Comparison of ENCODE assay signal across 14 mouse cellular contexts in genomic region chr8:118376791-118377190, GRCm38 (mm10).
A peak's percentile ranks its signal among the peaks of the same experiment; 100 is the strongest.
DNase-seq lines count a peak whose midpoint lies in the region; ATAC-seq and TF ChIP-seq lines count a peak whose summit lies in the region.
"Had no signal": no experiment of that assay in that cellular context is flagged by ENCODE, and none has a peak within 500 bp of the region (broad histone marks: within the 10 kb centered on the region; RNA-seq: fewer than 3 reads in every experiment).

No protein-coding gene starts in this region.

- peak; percentile 51 for DNase-seq in forebrain, postnatal 0 days
- no peak for DNase-seq in forebrain, embryonic 11.5 days (ENCODE audit: low spot score)
- DNase-seq in lung, postnatal 36 days: peak; percentile 8
- DNase-seq in lung, postnatal 10 days: no peak
- DNase-seq in gastrocnemius, postnatal 14 days: peak; percentile 43
- DNase-seq in heart, postnatal 4 days: peak; percentile 45
- DNase-seq in urinary bladder, postnatal 14 days (ENCODE audit: low spot score): no peak
- no peak for DNase-seq in kidney, postnatal 10 days
- DNase-seq: adrenal gland, postnatal 14 days; cerebellum, adult 9-11 months; layer of hippocampus, postnatal 36 days; thymus, adult 18-20 months had no signal

- intact Hi-C loops in gastrocnemius, postnatal 14 days (cut with DNase I; ENCODE audit: low total_unique reads): no loop called here

- H3K9me3 ChIP-seq in forebrain, postnatal 0 days (ENCODE audit: low read length): no peaks in the 10 kb centered on the region
- H3K9me3 ChIP-seq in forebrain, embryonic 11.5 days (ENCODE audit: control insufficient read depth, low read length): no peaks in the 10 kb centered on the region
- H3K9me3 ChIP-seq: embryonic facial prominence, embryonic 13.5 days; lung, embryonic 15.5 days had no signal

- WGBS in forebrain, postnatal 0 days: 30% methylated on average over 3 of the region's 3 CpGs
- WGBS in forebrain, embryonic 11.5 days: 74% methylated on average over 3 of the region's 3 CpGs

- no peak overlapping the region for H3K4me2 ChIP-seq in forebrain, postnatal 0 days (ENCODE audit: low read depth)
- H3K4me2 ChIP-seq in forebrain, embryonic 11.5 days (ENCODE audit: low read depth, low read length, severe bottlenecking): no peak overlapping the region
- H3K4me2 ChIP-seq: embryonic facial prominence, embryonic 13.5 days; lung, embryonic 15.5 days had no signal

- H3K4me1 ChIP-seq in forebrain, postnatal 0 days (ENCODE audit: insufficient read depth): 0 out of 2 replicates have a peak, but pooled peaks cover 6% of the 10 kb centered on the region
- 0 out of 2 replicates have a peak, but pooled peaks cover 1% of the 10 kb centered on the region for H3K4me1 ChIP-seq in forebrain, embryonic 11.5 days (replicated peaks; ENCODE audit: control insufficient read depth, insufficient read depth, low read length)

- peak; percentile 53 for ATAC-seq in forebrain, postnatal 0 days
- no peak for ATAC-seq in forebrain, embryonic 11.5 days (replicated peaks; ENCODE audit: low FRiP score)

- H3K4me3 ChIP-seq in forebrain, postnatal 0 days (ENCODE audit: low read depth, low read length): no peak overlapping the region
- no peak overlapping the region for H3K4me3 ChIP-seq in forebrain, embryonic 11.5 days (ENCODE audit: low read depth, low read length)
- H3K4me3 ChIP-seq: embryonic facial prominence, embryonic 13.5 days; lung, embryonic 15.5 days had no signal

- H3K27ac ChIP-seq in forebrain, postnatal 0 days (ENCODE audit: low read depth, low read length): no peak overlapping the region; the same call in 1 of the 2 replicates
- no peak overlapping the region for H3K27ac ChIP-seq in forebrain, embryonic 11.5 days (ENCODE audit: low read depth, low read length)
- H3K27ac ChIP-seq: embryonic facial prominence, embryonic 13.5 days; lung, embryonic 15.5 days had no signal

- H3K36me3 ChIP-seq in forebrain, postnatal 0 days (ENCODE audit: insufficient read depth): no peaks in the 10 kb centered on the region
- H3K36me3 ChIP-seq in forebrain, embryonic 11.5 days (ENCODE audit: control insufficient read depth, insufficient read depth, low read length): no peaks in the 10 kb centered on the region
- H3K36me3 ChIP-seq: embryonic facial prominence, embryonic 13.5 days; lung, embryonic 15.5 days had no signal

- H3K9ac ChIP-seq in forebrain, postnatal 0 days: no peak overlapping the region
- no peak overlapping the region for H3K9ac ChIP-seq in forebrain, embryonic 11.5 days (ENCODE audit: low read length)
- H3K9ac ChIP-seq: embryonic facial prominence, embryonic 13.5 days; lung, embryonic 15.5 days had no signal

- H3K27me3 ChIP-seq in forebrain, postnatal 0 days (ENCODE audit: insufficient read depth, low read length): no peaks in the 10 kb centered on the region
- no peaks in the 10 kb centered on the region for H3K27me3 ChIP-seq in forebrain, embryonic 11.5 days (ENCODE audit: control insufficient read depth, insufficient read depth, low read length)
- H3K27me3 ChIP-seq: embryonic facial prominence, embryonic 13.5 days; lung, embryonic 15.5 days had no signal

- TF ChIP-seq CTCF in forebrain, postnatal 0 days (IDR thresholded peaks at IDR 0.05; ENCODE audit: low read depth): no peak

Comparison
In these comparisons a context has a peak if more than half of its experiments do, and no peak if none do; other contexts are left out.
1. DNase-seq: peak in forebrain, postnatal 0 days (single experiment), lung, postnatal 36 days (single experiment), gastrocnemius, postnatal 14 days (single experiment) and heart, postnatal 4 days (single experiment); none in forebrain, embryonic 11.5 days (single experiment), lung, postnatal 10 days (single experiment), urinary bladder, postnatal 14 days (single experiment) and kidney, postnatal 10 days (single experiment).